Mouse (Mus musculus): ENCODE results near the gene Gimap9.
A peak's percentile ranks its signal among the peaks of the same experiment; 100 is the strongest.

The Gimap9 gene

GRCm38 (mm10) chr6:48696830-48697554, 21.1 kb downstream of the Gimap9 start:
- DNase-seq, result no peak

- DNase-seq, result no peak
Observed at GRCm38 (mm10) chr6:48697555-48697930, 21.6 kb downstream of the Gimap9 start.

- no peak for DNase-seq
Observed at GRCm38 (mm10) chr6:48698066-48698856, 22.3 kb downstream of the Gimap9 start.

- DNase-seq, result no peak
Observed at GRCm38 (mm10) chr6:48698888-48699287, 23.0 kb downstream of the Gimap9 start.

- peak; percentile 36 to 76 for DNase-seq
Observed at GRCm38 (mm10) chr6:48700251-48701075, 24.5 kb downstream of the Gimap9 start.

GRCm38 (mm10) chr6:48702146-48702545, 26.2 kb downstream of the Gimap9 start:
- DNase-seq, result no peak

GRCm38 (mm10) chr6:48702601-48703000, 26.7 kb downstream of the Gimap9 start:
- DNase-seq, result no peak

GRCm38 (mm10) chr6:48704146-48704545, 28.2 kb downstream of the Gimap9 start:
- no peak for DNase-seq

GRCm38 (mm10) chr6:48706130-48706529, 30.2 kb downstream of the Gimap9 start:
- no peak for DNase-seq

- DNase-seq, result no peak
Observed at GRCm38 (mm10) chr6:48718455-48718854, 42.5 kb downstream of the Gimap9 start, which contains the start of the genes Gm28053 and Gimap7. Gene Gm28053 (plus strand): TSS chr6:48718607. Gene Gimap7 (plus strand): TSS chr6:48718621.

- peak in 1 of 2 experiments; percentile 47 for DNase-seq
Observed at GRCm38 (mm10) chr6:48720326-48720725, 44.4 kb downstream of the Gimap9 start.

- DNase-seq, result no peak
Observed at GRCm38 (mm10) chr6:48723468-48723867, 47.5 kb downstream of the Gimap9 start.

- peak; percentile 92 to 94 for DNase-seq
Observed at GRCm38 (mm10) chr6:48725476-48725875, 49.5 kb downstream of the Gimap9 start.

GRCm38 (mm10) chr6:48727761-48728160, 51.8 kb downstream of the Gimap9 start:
- DNase-seq, result no peak

Data from kidney, postnatal 25 days (tissue).